Comparison of ENCODE assay signal across 8 mouse cellular contexts in genomic region chr2:93643403-93643780, GRCm38 (mm10). TPM values are rescaled to one million over a fixed set of nuclear protein-coding genes. Genes with fewer than 3 reads are reported as not detected.
DNase-seq lines count a peak whose midpoint lies in the region; ATAC-seq lines count a peak whose summit lies in the region.

No protein-coding gene starts in this region.

- no peak overlapping the region for H3K9ac ChIP-seq in heart, embryonic 14.5 days (ENCODE audit: low read length)
- peak overlapping the region; percentile 100 for H3K9ac ChIP-seq in embryonic facial prominence, embryonic 13.5 days
- H3K9ac ChIP-seq in hindbrain, embryonic 15.5 days: no peak overlapping the region
- peak overlapping the region; percentile 25; the same call in 1 of the 2 replicates for H3K9ac ChIP-seq in midbrain, embryonic 13.5 days (replicated peaks)

- 4% methylated on average over 28 of the region's 28 CpGs for WGBS in heart, embryonic 14.5 days
- under 1% methylated on average over 28 of the region's 28 CpGs for WGBS in embryonic facial prominence, embryonic 13.5 days
- under 1% methylated on average over 28 of the region's 28 CpGs for WGBS in hindbrain, embryonic 15.5 days
- under 1% methylated on average over 28 of the region's 28 CpGs for WGBS in midbrain, embryonic 13.5 days

- H3K36me3 ChIP-seq in heart, embryonic 14.5 days (ENCODE audit: control insufficient read depth, insufficient read depth, low read length): no peaks in the 10 kb centered on the region
- H3K36me3 ChIP-seq in embryonic facial prominence, embryonic 13.5 days: peaks cover 12% of the 10 kb centered on the region; the same call in 1 of the 2 replicates
- H3K36me3 ChIP-seq in hindbrain, embryonic 15.5 days: no peaks in the 10 kb centered on the region
- no peaks in the 10 kb centered on the region for H3K36me3 ChIP-seq in midbrain, embryonic 13.5 days

- ATAC-seq in heart, embryonic 14.5 days (ENCODE audit: insufficient number of reproducible peaks, insufficient read depth, low FRiP score, low read depth): no peak
- ATAC-seq in embryonic facial prominence, embryonic 13.5 days (ENCODE audit: insufficient number of reproducible peaks, insufficient read depth, low FRiP score, low TSS enrichment, low read depth): no peak
- no peak for ATAC-seq in hindbrain, embryonic 15.5 days (ENCODE audit: low FRiP score, low read depth)
- no peak for ATAC-seq in midbrain, embryonic 13.5 days

- no peak for DNase-seq in heart, adult 18-20 months
- no peak for DNase-seq in layer of hippocampus, adult 9-10 months (ENCODE audit: low spot score)
- no peak for DNase-seq in natural killer cell, adult 2 months (ENCODE audit: low spot score in 2 of 2)
- no peak for DNase-seq in urinary bladder, postnatal 36 days (ENCODE audit: low spot score in 2 of 2)

- peaks cover 13 to 30% of the 10 kb centered on the region in 2 experiments for H3K4me1 ChIP-seq in heart, embryonic 14.5 days (ENCODE audit: control insufficient read depth in 2 of 2, insufficient read depth in 2 of 2, low read length in 2 of 2)
- H3K4me1 ChIP-seq in embryonic facial prominence, embryonic 13.5 days: peaks cover 46% of the 10 kb centered on the region
- H3K4me1 ChIP-seq in hindbrain, embryonic 15.5 days (replicated peaks): peaks cover 20% of the 10 kb centered on the region
- H3K4me1 ChIP-seq in midbrain, embryonic 13.5 days (replicated peaks): peaks cover 30% of the 10 kb centered on the region

- peak overlapping the region; percentile 96 for H3K4me2 ChIP-seq in heart, embryonic 14.5 days (ENCODE audit: low read length)
- H3K4me2 ChIP-seq in embryonic facial prominence, embryonic 13.5 days: peak overlapping the region; percentile 77
- peak overlapping the region; percentile 48 for H3K4me2 ChIP-seq in hindbrain, embryonic 15.5 days
- H3K4me2 ChIP-seq in midbrain, embryonic 13.5 days (replicated peaks): peak overlapping the region; percentile 61

- H3K27ac ChIP-seq in heart, embryonic 14.5 days (replicated peaks in 1 of 2; ENCODE audit: control insufficient read depth in 1 of 2, insufficient read depth in 1 of 2, low read depth in 2 of 2, low read length in 2 of 2): no peak overlapping the region
- peak overlapping the region; percentile 100 for H3K27ac ChIP-seq in embryonic facial prominence, embryonic 13.5 days
- no peak overlapping the region for H3K27ac ChIP-seq in hindbrain, embryonic 15.5 days (replicated peaks)
- no peak overlapping the region for H3K27ac ChIP-seq in midbrain, embryonic 13.5 days

- no peaks in the 10 kb centered on the region for H3K9me3 ChIP-seq in heart, embryonic 14.5 days (ENCODE audit: control insufficient read depth, low read length)
- H3K9me3 ChIP-seq in embryonic facial prominence, embryonic 13.5 days: no peaks in the 10 kb centered on the region
- H3K9me3 ChIP-seq in hindbrain, embryonic 15.5 days: no peaks in the 10 kb centered on the region
- H3K9me3 ChIP-seq in midbrain, embryonic 13.5 days: no peaks in the 10 kb centered on the region

- peaks cover 91% of the 10 kb centered on the region for H3K27me3 ChIP-seq in heart, embryonic 14.5 days (ENCODE audit: control insufficient read depth, insufficient read depth, low read length)
- peaks cover 46% of the 10 kb centered on the region for H3K27me3 ChIP-seq in embryonic facial prominence, embryonic 13.5 days
- peaks cover 74% of the 10 kb centered on the region for H3K27me3 ChIP-seq in hindbrain, embryonic 15.5 days
- H3K27me3 ChIP-seq in midbrain, embryonic 13.5 days: peaks cover 99% of the 10 kb centered on the region

- peak overlapping the region; percentile 49 to 52 for H3K4me3 ChIP-seq in heart, embryonic 14.5 days (ENCODE audit: control insufficient read depth in 1 of 2, insufficient read depth in 1 of 2, low read depth in 1 of 2, low read length in 2 of 2)
- H3K4me3 ChIP-seq in embryonic facial prominence, embryonic 13.5 days: peak overlapping the region; percentile 94
- peak overlapping the region; percentile 24 for H3K4me3 ChIP-seq in hindbrain, embryonic 15.5 days
- peak overlapping the region; percentile 38 for H3K4me3 ChIP-seq in midbrain, embryonic 13.5 days (replicated peaks)

RNA-seq across cellular contexts. Expression of gene Alx4, which starts 1.2 kb away (rescaled TPM):
- 0.05 and 0.15 TPM in 2 replicates for polyA plus RNA-seq in heart, embryonic 14.5 days (2014; fragmentation: Nextera tagmentation; extraction: Ambion mirVana)
- under 1 TPM; 0.37 to 0.59 TPM for total RNA-seq in heart, adult 18-20 months (2021)
- 29.3 and 34.1 TPM in 2 replicates for polyA plus RNA-seq in embryonic facial prominence, embryonic 13.5 days (2015; fragmentation: Nextera tagmentation; extraction: Ambion mirVana)
- polyA plus RNA-seq in hindbrain, embryonic 15.5 days (2015; fragmentation: Nextera tagmentation; extraction: Ambion mirVana): 0.45 and 0.71 TPM in 2 replicates
- 0.63 and 0.74 TPM in 2 replicates for polyA plus RNA-seq in midbrain, embryonic 13.5 days (2015; fragmentation: Nextera tagmentation; extraction: Ambion mirVana)

Comparison
In these comparisons a context has a peak if more than half of its experiments do, and no peak if none do; other contexts are left out.
1. H3K4me3 ChIP-seq: peak in every context shown above with its lines; median percentile 94 in embryonic facial prominence, embryonic 13.5 days; 50 in heart, embryonic 14.5 days; 38 in midbrain, embryonic 13.5 days; 24 in hindbrain, embryonic 15.5 days.
2. H3K9ac ChIP-seq: peak in embryonic facial prominence, embryonic 13.5 days (single experiment) and midbrain, embryonic 13.5 days (single experiment); none in heart, embryonic 14.5 days (single experiment) and hindbrain, embryonic 15.5 days (single experiment).
3. RNA of gene Alx4, which starts 1.2 kb away (polyA plus RNA-seq): 29.3 to 34.1 TPM in embryonic facial prominence, embryonic 13.5 days; 0.63 to 0.74 TPM in midbrain, embryonic 13.5 days, 0.45 to 0.71 TPM in hindbrain, embryonic 15.5 days and 0.05 to 0.15 TPM in heart, embryonic 14.5 days; every median in the first group is over 10 times any median in the second.
4. Peak in every context shown above with its lines, with median percentiles within 50 percentile points of each other: H3K4me2 ChIP-seq.